Mouse (Mus musculus) kidney, adult 2 months (tissue): Measurements from ENCODE around the gene Olfr1042. TPM values are rescaled to one million over a fixed set of nuclear protein-coding genes. Genes with fewer than 3 reads are reported as not detected.

Experiments used
- DNase-seq: peaks from one replicate; pipeline ENCODE4 v3.0.0; 2021
- H3K27ac ChIP-seq: fragments of 200-500 bp; 2 replicates; pipeline ENCODE4 v1.5.1; 2012; ENCODE audit warnings: low read depth, low read length, control low read depth, inconsistent platforms; ENCODE audit not compliant: insufficient read depth
- H3K27me3 ChIP-seq: fragments of 200-500 bp; replicated peaks from 2 replicates; pipeline ENCODE4 v1.6.1; 2012; ENCODE audit warnings: mild to moderate bottlenecking, moderate library complexity, low read length, inconsistent platforms; ENCODE audit not compliant: control insufficient read depth, insufficient read depth
- H3K36me3 ChIP-seq: fragments of 200-500 bp; 2 replicates; pipeline ENCODE4 v1.6.1; 2012; ENCODE audit warnings: mild to moderate bottlenecking, moderate library complexity, low read length, inconsistent platforms; ENCODE audit not compliant: control insufficient read depth, insufficient read depth
- H3K4me1 ChIP-seq: fragments of 200-500 bp; 2 replicates; pipeline ENCODE4 v1.6.1; 2011; ENCODE audit warnings: low read length; ENCODE audit not compliant: control insufficient read depth, insufficient read depth
- H3K4me3 ChIP-seq: fragments of 200-500 bp; 2 replicates; pipeline ENCODE4 v1.5.1; 2011; ENCODE audit warnings: mild to moderate bottlenecking, low read depth, low read length, control low read depth; ENCODE audit not compliant: insufficient read depth
- CTCF ChIP-seq: fragments of 200-500 bp; conservative IDR thresholded peaks from 2 replicates; pipeline ENCODE4 v1.5.1; 2011; ENCODE audit warnings: low read depth, mild to moderate bottlenecking, control low read depth, low read length, moderate library complexity, mixed read lengths; ENCODE audit not compliant: insufficient read depth, insufficient read length
- POLR2A ChIP-seq: fragments of 200-500 bp; IDR thresholded peaks from one replicate; pipeline ENCODE4 v1.6.1; 2011; ENCODE audit warnings: low read depth, low read length, control low read depth
- WGBS: fragments of 180-500 bp; shearing (Covaris S2); methylation state at CpG from one replicate; pipeline ENCODE4 v1.1.7; 2018; 5-methylcytosine and 5-hydroxymethylcytosine counted together
- polyA plus RNA-seq: library from polyadenylated mRNA; depleted of rRNA; stranded (reverse); fragments of >200 nt; gene quantifications from 2 replicates; pipeline ENCODE4 v1.2.3, GENCODE M21; 2012; rRNA removed

Olfr1042 gene
- polyA plus RNA-seq, 1 experiment: not detected

- 64% methylated on average over 1 of the region's 1 CpGs for WGBS
Observed at GRCm38 (mm10) chr2:86146632-86147031, 15.0 kb downstream of the Olfr1042 start, which contains the start of gene Olfr1040. Olfr1040 (minus strand) TSS chr2:86146732.

GRCm38 (mm10) chr2:86135828-86136227 lies 25.8 kb downstream of the Olfr1042 start, which contains the start of gene Olfr1039:
Olfr1039 (minus strand) TSS chr2:86135928.
- no peak for TF ChIP-seq CTCF
- no peak for TF ChIP-seq POLR2A
- no peaks in the 10 kb centered on the region for H3K27me3 ChIP-seq

More at GRCm38 (mm10) chr2:86146632-86147031, 15.0 kb downstream of the Olfr1042 start, which contains the start of gene Olfr1040:
- H3K27ac ChIP-seq: no peak within 1 kb of the TSS
- no peaks in the 10 kb centered on the region for H3K4me1 ChIP-seq
- no peaks in the 10 kb centered on the region for H3K36me3 ChIP-seq
- DNase-seq: no peak
- no peak within 1 kb of the TSS for H3K4me3 ChIP-seq
- no peaks in the 10 kb centered on the region for H3K27me3 ChIP-seq
- TF ChIP-seq POLR2A: no peak
- TF ChIP-seq CTCF: no peak

More at GRCm38 (mm10) chr2:86135828-86136227, 25.8 kb downstream of the Olfr1042 start, which contains the start of gene Olfr1039:
- 95% methylated on average over 1 of the region's 1 CpGs for WGBS
- H3K4me1 ChIP-seq: no peaks in the 10 kb centered on the region
- no peak for DNase-seq
- no peak within 1 kb of the TSS for H3K4me3 ChIP-seq
- H3K27ac ChIP-seq: no peak within 1 kb of the TSS
- no peaks in the 10 kb centered on the region for H3K36me3 ChIP-seq

Other genes with a start within 250 kb of the Olfr1042 start
- not detected in 2 replicates for gene Olfr1025-ps1, start 246.6 kb downstream of the Olfr1042 start, polyA plus RNA-seq
- not detected in 2 replicates for gene Olfr1026, start 240.3 kb downstream of the Olfr1042 start, polyA plus RNA-seq
- not detected in 2 replicates for gene Olfr1028, start 211.4 kb downstream of the Olfr1042 start, polyA plus RNA-seq
- gene Olfr1029, start 187.9 kb downstream of the Olfr1042 start, polyA plus RNA-seq: 0.13 TPM in 1 of 2 replicates, not detected in the other
- not detected in 2 replicates for gene Olfr1030, start 182.6 kb downstream of the Olfr1042 start, polyA plus RNA-seq
- not detected in 2 replicates for gene Olfr1031, start 171.5 kb downstream of the Olfr1042 start, polyA plus RNA-seq
- gene Olfr1032, start 156.3 kb downstream of the Olfr1042 start, polyA plus RNA-seq: not detected in 2 replicates
- 0.42 and 0.59 TPM in 2 replicates for gene Olfr1033, start 141.2 kb downstream of the Olfr1042 start, polyA plus RNA-seq
- gene Olfr1034, start 116.0 kb downstream of the Olfr1042 start, polyA plus RNA-seq: 0.08 and 0.13 TPM in 2 replicates
- gene Olfr1036, start 87.8 kb downstream of the Olfr1042 start, polyA plus RNA-seq: not detected in 2 replicates
- not detected in 2 replicates for gene Olfr1037, start 74.5 kb downstream of the Olfr1042 start, polyA plus RNA-seq
- gene Olfr1039, start 25.9 kb downstream of the Olfr1042 start, polyA plus RNA-seq: not detected in 2 replicates
- not detected in 2 replicates for gene Olfr1040, start 15.1 kb downstream of the Olfr1042 start, polyA plus RNA-seq
- gene Olfr1043, start 5.7 kb upstream of the Olfr1042 start, polyA plus RNA-seq: not detected in 2 replicates
- gene Olfr1044, start 16.0 kb upstream of the Olfr1042 start, polyA plus RNA-seq: not detected in 2 replicates
- not detected in 2 replicates for gene Olfr52, start 23.8 kb upstream of the Olfr1042 start, polyA plus RNA-seq
- not detected in 2 replicates for gene Olfr1045, start 41.2 kb upstream of the Olfr1042 start, polyA plus RNA-seq
- gene Olfr1046, start 57.5 kb upstream of the Olfr1042 start, polyA plus RNA-seq: not detected in 2 replicates
- not detected in 2 replicates for gene Olfr1047, start 69.6 kb upstream of the Olfr1042 start, polyA plus RNA-seq
- gene Olfr1048, start 78.5 kb upstream of the Olfr1042 start, polyA plus RNA-seq: not detected in 2 replicates
- gene Olfr1049, start 96.5 kb upstream of the Olfr1042 start, polyA plus RNA-seq: not detected in 2 replicates
- gene Olfr1051, start 117.2 kb upstream of the Olfr1042 start, polyA plus RNA-seq: not detected in 2 replicates
- not detected in 2 replicates for gene Olfr1052, start 130.6 kb upstream of the Olfr1042 start, polyA plus RNA-seq
- gene Olfr1053, start 153.4 kb upstream of the Olfr1042 start, polyA plus RNA-seq: not detected in 2 replicates
- not detected in 2 replicates for gene Olfr1054, start 173.6 kb upstream of the Olfr1042 start, polyA plus RNA-seq
- not detected in 2 replicates for gene Olfr1055, start 188.4 kb upstream of the Olfr1042 start, polyA plus RNA-seq
- not detected in 2 replicates for gene Olfr1056, start 200.6 kb upstream of the Olfr1042 start, polyA plus RNA-seq
- not detected in 2 replicates for gene Olfr1057, start 216.6 kb upstream of the Olfr1042 start, polyA plus RNA-seq
- not detected in 2 replicates for gene Olfr1058, start 226.7 kb upstream of the Olfr1042 start, polyA plus RNA-seq